Mouse (Mus musculus) right cerebral cortex, postnatal 14 days (tissue): ENCODE measurements around the gene Gsx2.

Experiments
- DNase-seq: peaks from one replicate; pipeline ENCODE4 v3.0.0; 2022

The Gsx2 gene

DNA sequence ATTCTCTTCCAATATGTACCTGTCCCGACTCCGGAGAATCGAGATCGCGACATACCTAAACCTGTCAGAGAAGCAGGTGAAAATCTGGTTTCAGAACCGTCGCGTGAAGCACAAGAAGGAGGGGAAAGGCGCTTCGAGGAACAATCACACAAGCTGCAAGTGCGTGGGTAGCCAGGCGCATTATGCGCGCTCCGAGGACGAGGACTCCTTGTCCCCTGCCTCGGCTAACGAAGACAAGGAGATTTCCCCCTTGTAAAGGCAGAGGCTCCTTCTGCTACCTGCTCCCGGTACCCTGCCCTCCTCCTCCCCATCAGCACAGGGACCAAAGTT lies 1.6 kb downstream of the Gsx2 start:
- no peak for DNase-seq

GRCm38 (mm10) chr5:75079564-75079963 lies 4.2 kb downstream of the Gsx2 start:
- no peak for DNase-seq

DNA sequence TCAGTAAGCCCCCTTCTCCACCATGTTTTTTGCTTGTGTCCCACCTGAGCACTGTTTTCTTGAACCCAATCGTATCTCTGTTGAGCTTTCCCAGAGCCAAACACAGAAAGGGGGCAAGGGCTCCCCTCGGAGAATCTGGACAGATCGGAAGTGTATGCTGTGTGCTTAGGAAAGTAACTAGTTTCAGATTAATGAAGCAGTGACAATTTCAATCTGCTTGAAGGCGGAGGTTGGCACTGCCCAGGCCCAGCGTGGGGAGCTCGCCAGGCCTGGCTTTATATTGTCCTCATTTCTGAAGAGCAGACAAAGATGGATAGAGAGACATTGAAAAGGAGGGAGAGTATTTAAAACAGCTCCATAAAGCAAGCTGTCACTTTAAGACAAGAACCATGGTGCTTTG lies 7.0 kb downstream of the Gsx2 start:
- DNase-seq: no peak

DNA sequence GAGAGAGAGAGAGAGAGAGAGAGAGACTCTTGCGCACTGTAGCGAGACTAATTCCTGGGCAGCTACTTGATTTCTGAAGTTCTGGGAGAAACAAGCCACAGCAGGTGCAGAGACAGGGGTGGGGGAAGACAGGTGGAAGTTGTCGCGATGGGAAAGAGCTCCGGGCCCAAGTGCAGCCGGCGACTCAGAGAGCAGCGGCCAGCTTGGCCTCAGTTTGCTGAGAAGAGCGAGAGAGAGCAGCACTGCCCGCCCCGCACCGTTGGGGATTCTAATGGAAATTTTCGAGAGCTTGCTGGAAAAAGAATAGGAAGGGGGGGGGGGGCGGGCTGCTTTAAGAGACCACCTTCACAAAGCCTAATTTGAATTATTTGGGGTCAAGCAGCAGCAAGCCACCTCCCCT lies 7.7 kb downstream of the Gsx2 start:
- no peak for DNase-seq

GRCm38 (mm10) chr5:75083591-75084392 lies 8.4 kb downstream of the Gsx2 start:
- no peak for DNase-seq

DNA sequence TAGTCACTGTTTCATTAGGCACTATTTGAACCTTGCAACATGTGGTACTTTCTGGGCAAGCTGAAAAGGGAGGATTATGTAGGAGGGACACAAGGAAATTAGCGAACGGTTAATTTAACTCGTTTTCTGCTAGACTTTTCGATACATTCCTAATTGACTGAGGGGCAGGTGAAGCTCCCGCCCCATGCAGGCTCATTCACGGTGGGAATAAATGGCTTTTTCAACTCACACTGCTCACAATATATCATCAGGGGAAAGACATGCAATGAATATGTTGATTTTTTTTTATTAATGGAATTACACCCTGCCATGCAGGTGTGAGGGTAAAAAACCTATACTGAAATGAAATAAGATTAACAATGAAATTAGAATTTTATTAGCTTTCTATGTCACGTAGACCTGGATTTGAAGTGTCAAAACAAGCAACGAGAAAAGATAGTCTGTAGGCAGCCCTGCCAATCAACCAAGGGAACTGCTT lies 9.0 kb downstream of the Gsx2 start:
- no peak for DNase-seq

GRCm38 (mm10) chr5:75084871-75085520 lies 9.6 kb downstream of the Gsx2 start:
- no peak for DNase-seq

DNA sequence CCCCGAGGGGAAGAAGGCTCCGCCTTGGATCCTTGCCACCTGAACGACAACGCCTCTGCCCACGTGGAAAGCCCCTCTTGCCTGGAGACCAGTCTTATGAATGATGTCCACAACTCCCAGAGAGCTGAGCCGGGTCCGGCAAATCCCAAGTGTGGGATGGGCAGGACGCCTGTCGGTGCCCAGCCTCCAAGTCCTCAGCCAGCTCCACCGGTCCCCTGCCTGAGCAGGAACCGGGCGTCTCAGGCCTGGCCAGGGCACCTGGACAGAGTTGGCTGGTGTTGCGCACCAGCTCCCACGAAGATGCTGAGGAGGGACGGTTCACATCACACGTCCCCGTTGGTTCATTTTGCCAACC lies 10.1 kb downstream of the Gsx2 start:
- no peak for DNase-seq

DNA sequence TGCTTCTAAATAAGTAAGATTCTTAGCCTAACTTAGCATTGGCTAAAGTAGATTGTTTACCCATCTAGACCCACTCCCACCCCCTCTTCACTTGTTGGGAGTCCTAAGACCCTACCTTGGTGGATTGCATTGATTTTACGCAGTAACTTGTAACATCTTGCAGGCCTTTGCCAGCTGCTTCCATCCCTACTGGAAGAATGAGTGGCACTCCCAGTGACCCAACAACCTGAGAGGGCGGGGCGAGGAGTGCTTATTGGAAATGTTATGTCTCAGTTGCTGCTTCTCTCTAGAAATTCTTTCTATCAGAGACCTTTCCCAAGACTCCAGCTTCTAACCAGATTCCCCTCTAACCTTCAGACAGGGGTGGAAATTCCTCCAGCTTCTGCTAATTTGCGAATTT lies 10.5 kb downstream of the Gsx2 start:
- DNase-seq: no peak

DNA sequence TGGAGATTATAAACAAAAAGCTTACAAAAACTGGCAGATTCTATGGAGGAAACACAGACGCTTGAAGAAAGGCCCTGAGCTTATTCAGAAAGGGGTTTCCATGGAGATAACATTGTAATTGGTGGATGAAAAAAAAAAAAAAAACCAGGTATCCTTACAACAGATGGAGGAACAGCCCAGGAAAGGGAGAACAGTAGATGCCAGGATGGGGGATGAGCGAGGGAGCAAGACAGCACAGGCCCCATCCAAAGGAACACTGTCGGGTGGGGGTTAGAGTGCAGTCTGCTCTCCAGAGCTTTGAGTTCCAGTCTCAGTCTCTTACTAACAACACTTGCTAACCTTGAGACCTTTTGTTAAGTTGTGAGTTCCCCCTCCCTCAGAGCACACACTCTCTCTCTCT lies 31.1 kb downstream of the Gsx2 start:
- no peak for DNase-seq

DNA sequence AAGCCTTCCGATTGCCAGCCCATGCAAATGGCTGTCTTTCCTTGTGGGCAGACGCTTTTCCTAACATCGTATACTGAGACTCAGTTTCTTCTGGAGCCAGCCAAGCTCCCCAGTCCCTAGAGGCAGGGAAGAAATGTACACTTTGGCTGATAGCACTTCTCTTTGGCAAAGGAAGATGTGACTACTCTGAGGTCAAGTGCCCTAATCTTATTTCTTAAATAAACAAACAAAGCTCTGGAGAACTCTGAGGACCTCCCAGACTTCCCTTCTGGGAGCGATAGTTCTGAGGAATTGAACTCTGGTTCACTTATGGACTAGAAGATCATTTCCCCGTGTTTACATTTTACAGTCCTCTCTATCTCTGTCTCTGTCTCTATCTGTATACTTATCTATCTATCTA lies 34.0 kb downstream of the Gsx2 start:
- no peak for DNase-seq

DNA sequence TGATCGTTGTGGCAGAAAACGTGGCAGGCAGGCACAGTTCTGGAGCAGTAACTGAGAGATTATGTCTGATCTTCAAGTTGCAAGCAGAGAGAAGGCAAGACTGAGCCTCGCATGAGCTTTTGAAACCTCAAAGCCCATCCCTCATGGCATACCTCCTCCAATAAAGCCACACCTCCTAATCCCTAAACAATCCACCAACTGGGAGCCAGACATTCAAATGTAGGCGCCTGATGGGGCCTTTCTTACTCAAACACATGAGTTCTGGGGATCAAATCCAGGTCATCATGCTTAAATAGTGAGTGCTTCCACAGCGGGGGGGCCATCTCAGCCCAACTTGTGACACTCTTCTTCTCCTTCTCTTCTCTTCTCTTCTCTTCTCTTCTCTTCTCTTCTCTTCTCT lies 36.4 kb downstream of the Gsx2 start:
- DNase-seq: no peak

GRCm38 (mm10) chr5:75118840-75119239 lies 43.4 kb downstream of the Gsx2 start:
- DNase-seq: no peak

DNA sequence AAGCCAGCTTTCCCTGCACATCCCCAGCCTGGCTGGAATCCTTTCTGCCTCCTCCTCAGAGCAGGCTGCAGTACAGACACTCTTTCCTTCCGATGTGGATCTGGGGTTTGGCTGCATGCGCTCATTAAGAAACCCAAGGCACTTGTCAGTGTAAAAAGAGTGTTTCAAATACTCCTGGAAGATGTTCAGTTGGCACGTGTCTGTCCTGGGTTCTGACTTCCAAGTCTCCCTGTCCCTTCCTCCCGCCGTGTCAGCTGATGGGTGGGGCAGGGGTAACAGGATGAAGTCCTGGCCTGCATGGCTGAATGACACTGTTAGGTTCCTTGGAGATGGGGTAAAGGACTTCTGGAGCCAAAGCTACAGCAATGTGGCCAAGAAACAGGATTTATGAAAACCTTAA lies 46.2 kb downstream of the Gsx2 start:
- DNase-seq: no peak
